Mouse (Mus musculus) heart, postnatal 10 days (tissue): ENCODE measurements around the gene Tnni3k. TPM values are rescaled to one million over a fixed set of nuclear protein-coding genes. Genes with fewer than 3 reads are reported as not detected.
A peak's percentile ranks its signal among the peaks of the same experiment; 100 is the strongest.

Experiments
- DNase-seq, 2 experiments: peaks; one replicate each; pipeline ENCODE4 v3.0.0; 2021
- intact Hi-C: fragments of 180-260 bp; cut with DNase I; formaldehyde crosslinking; loops from one replicate; pipeline ENCODE4 v1.15.1; 2025
- total RNA-seq, 2 experiments: library from RNA; stranded (reverse); gene quantifications; 2 replicates each; pipeline ENCODE4 v1.2.3; 2021

Tnni3k gene
- 100 to 1,000 TPM in 1 of 2 experiments, 10 to 100 TPM in 1; 95.5 to 104 TPM for total RNA-seq

- intact Hi-C loops: no loop called here
- DNase-seq: peak; percentile 65 to 71
Observed at GRCm38 (mm10) chr3:155055231-155055916, at the start of gene Tnni3k. Gene Tnni3k (minus strand): TSS chr3:155055407.

GRCm38 (mm10) chr3:155099266-155099665 lies 44.1 kb upstream of the Tnni3k start:
- intact Hi-C loops: no loop called here
- DNase-seq: no peak

GRCm38 (mm10) chr3:155093116-155093956 lies 38.1 kb upstream of the Tnni3k start, which contains the start of the genes Fpgt and Lrriq3:
Gene Fpgt (minus strand): TSS chr3:155093403.
Gene Lrriq3 (plus strand): TSS chr3:155093434.
- intact Hi-C loops: no loop called here

GRCm38 (mm10) chr3:155092081-155092480 lies 36.9 kb upstream of the Tnni3k start:
- DNase-seq: no peak
- intact Hi-C loops: no loop called here

More at GRCm38 (mm10) chr3:155093116-155093956, 38.1 kb upstream of the Tnni3k start, which contains the start of the genes Fpgt and Lrriq3:
- peak; percentile 91 to 94 for DNase-seq

GRCm38 (mm10) chr3:155077908-155078307 lies 22.7 kb upstream of the Tnni3k start:
- DNase-seq: no peak
- intact Hi-C loops: no loop called here

- no peak for DNase-seq
- intact Hi-C loops: no loop called here
Observed at GRCm38 (mm10) chr3:155059449-155059822, 4.2 kb upstream of the Tnni3k start.

GRCm38 (mm10) chr3:155058800-155059448 lies 3.7 kb upstream of the Tnni3k start:
- no peak for DNase-seq
- intact Hi-C loops: no loop called here

GRCm38 (mm10) chr3:155057566-155057965 lies 2.4 kb upstream of the Tnni3k start:
- intact Hi-C loops: no loop called here
- DNase-seq: no peak

GRCm38 (mm10) chr3:155056606-155057005 lies 1.4 kb upstream of the Tnni3k start:
- intact Hi-C loops: no loop called here
- no peak for DNase-seq

GRCm38 (mm10) chr3:155053189-155053588 lies 2.0 kb downstream of the Tnni3k start:
- no peak for DNase-seq
- intact Hi-C loops: no loop called here

GRCm38 (mm10) chr3:155052021-155052420 lies 3.2 kb downstream of the Tnni3k start:
- no peak for DNase-seq
- intact Hi-C loops: no loop called here

- intact Hi-C loops: no loop called here
- peak; percentile 31 to 42 for DNase-seq
Observed at GRCm38 (mm10) chr3:155039012-155039836, 16.0 kb downstream of the Tnni3k start.

- intact Hi-C loops: no loop called here
- no peak for DNase-seq
Observed at GRCm38 (mm10) chr3:155034323-155034722, 20.9 kb downstream of the Tnni3k start.

GRCm38 (mm10) chr3:155030200-155030599 lies 25.0 kb downstream of the Tnni3k start:
- intact Hi-C loops: no loop called here

GRCm38 (mm10) chr3:155002781-155003180 lies 52.4 kb downstream of the Tnni3k start:
- intact Hi-C loops: no loop called here

More at GRCm38 (mm10) chr3:155030200-155030599, 25.0 kb downstream of the Tnni3k start:
- no peak for DNase-seq

GRCm38 (mm10) chr3:155001056-155001455 lies 54.2 kb downstream of the Tnni3k start:
- intact Hi-C loops: no loop called here

More at GRCm38 (mm10) chr3:155002781-155003180, 52.4 kb downstream of the Tnni3k start:
- DNase-seq: peak; percentile 6

GRCm38 (mm10) chr3:154992678-154993077 lies 62.5 kb downstream of the Tnni3k start:
- intact Hi-C loops: no loop called here
- DNase-seq: no peak

More at GRCm38 (mm10) chr3:155001056-155001455, 54.2 kb downstream of the Tnni3k start:
- DNase-seq: no peak

GRCm38 (mm10) chr3:154979101-154979500 lies 76.1 kb downstream of the Tnni3k start:
- intact Hi-C loops: no loop called here
- DNase-seq: no peak

- no peak for DNase-seq
Observed at GRCm38 (mm10) chr3:154971626-154972025, 83.6 kb downstream of the Tnni3k start.

GRCm38 (mm10) chr3:154970981-154971380 lies 84.2 kb downstream of the Tnni3k start:
- DNase-seq: no peak
- intact Hi-C loops: no loop called here

More at GRCm38 (mm10) chr3:154971626-154972025, 83.6 kb downstream of the Tnni3k start:
- intact Hi-C loops: no loop called here
